Mouse (Mus musculus): ENCODE data around the gene Phyhd1.

The Phyhd1 gene

GRCm38 (mm10) chr2:30265767-30266253 lies at the start of gene Phyhd1:
Gene Phyhd1, plus strand, starts transcription at chr2:30266203.
- peak; percentile 79 for DNase-seq (ENCODE audit: low spot score)

- no peak for DNase-seq (ENCODE audit: low spot score)
Measured at GRCm38 (mm10) chr2:30216293-30216692, 49.7 kb upstream of the Phyhd1 start.

DNA sequence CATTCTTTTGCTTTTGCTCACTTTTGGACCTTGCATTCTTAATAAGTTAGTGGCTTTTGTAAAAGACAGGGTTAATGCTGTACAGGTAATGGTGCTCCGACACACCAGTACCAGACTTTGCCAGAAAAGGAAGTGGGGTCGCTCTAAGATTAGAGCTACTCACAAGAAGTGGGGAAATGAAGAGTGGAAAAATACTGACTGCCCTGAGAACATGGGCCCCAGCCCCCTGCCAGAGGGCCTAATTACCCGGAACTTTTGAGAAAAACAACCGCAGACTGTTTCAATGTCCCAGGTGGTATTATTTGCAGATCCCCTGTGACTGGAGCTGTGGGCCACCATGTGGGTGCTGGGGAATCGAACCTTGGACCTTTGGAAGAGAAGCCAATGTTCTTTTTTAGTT lies 30.4 kb upstream of the Phyhd1 start:
- no peak for DNase-seq (ENCODE audit: low spot score)

DNA sequence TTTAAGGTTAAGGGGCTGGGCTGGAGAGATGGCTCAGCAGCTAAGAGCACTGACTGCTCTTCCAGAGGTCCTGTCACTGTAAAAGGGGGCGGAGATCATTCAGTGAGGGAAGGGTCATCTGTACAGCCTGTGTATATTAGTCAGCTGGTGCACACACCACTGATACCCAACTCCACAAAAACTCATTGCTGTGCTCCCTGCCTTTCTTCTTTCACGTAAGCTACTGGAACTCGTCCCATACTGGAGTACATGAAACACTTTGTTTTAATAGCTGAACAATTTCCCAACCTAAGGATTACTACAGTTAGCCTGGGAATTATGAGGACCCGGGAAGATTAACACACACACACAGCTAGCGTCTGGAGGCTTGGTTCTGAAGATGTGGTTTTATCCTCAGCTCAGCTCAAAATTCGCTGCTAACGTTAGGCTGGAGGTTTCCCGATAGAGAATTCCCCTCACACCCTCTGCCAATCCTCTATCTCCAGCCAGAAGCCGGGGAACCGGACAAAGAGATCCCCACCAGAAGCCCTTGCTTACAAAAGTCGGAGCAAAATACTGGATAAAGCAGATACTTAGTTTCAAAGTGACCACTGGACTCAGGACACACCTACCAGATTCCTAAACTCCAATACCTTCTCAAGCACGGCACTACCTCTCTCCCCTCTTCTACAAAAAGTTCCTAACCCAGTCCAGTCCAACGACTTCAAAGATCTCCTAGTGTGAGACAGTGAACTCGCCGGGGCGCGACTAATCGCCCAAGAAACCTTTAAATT lies 29.4 kb upstream of the Phyhd1 start:
- DNase-seq (ENCODE audit: low spot score): no peak

- DNase-seq (ENCODE audit: low spot score): peak; percentile 99
Measured at GRCm38 (mm10) chr2:30237199-30237880, 28.7 kb upstream of the Phyhd1 start, which contains the start of gene Lrrc8a. Gene Lrrc8a, plus strand, starts transcription at chr2:30237715.

GRCm38 (mm10) chr2:30237881-30238280 lies 28.1 kb upstream of the Phyhd1 start:
- no peak for DNase-seq (ENCODE audit: low spot score)

- no peak for DNase-seq (ENCODE audit: low spot score)
Measured at GRCm38 (mm10) chr2:30238906-30239465, 27.0 kb upstream of the Phyhd1 start.

- DNase-seq (ENCODE audit: low spot score): peak; percentile 20
Measured at GRCm38 (mm10) chr2:30239777-30240176, 26.2 kb upstream of the Phyhd1 start.

- DNase-seq (ENCODE audit: low spot score): no peak
Measured at GRCm38 (mm10) chr2:30240267-30240666, 25.7 kb upstream of the Phyhd1 start, which contains the start of gene Gm28035. Gene Gm28035, plus strand, starts transcription at chr2:30240567.

DNA sequence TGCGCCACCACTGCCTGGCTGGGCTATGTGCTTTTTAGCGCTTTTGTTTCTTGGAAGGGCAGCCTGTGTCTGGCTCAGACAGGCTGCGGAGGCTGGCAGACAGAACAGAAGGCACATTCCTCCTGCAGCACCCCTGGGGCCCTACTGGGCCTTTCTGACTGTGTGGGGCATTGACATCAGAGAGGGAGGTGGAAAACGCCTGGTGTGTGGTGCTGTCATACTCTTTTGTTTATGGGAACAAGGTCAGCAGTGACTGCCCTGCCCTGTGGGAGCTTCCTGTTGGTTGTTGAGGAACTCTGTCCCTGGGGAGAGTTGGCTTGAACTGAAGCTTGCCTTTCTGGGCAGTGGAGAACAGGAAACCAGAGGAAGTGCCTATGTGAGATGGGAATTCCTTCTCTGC lies 23.5 kb upstream of the Phyhd1 start:
- peak; percentile 51 for DNase-seq (ENCODE audit: low spot score)

- no peak for DNase-seq (ENCODE audit: low spot score)
Measured at GRCm38 (mm10) chr2:30243391-30243790, 22.6 kb upstream of the Phyhd1 start.

- DNase-seq (ENCODE audit: low spot score): no peak
Measured at GRCm38 (mm10) chr2:30244595-30245178, 21.3 kb upstream of the Phyhd1 start.

- DNase-seq (ENCODE audit: low spot score): no peak
Measured at GRCm38 (mm10) chr2:30247036-30247435, 19.0 kb upstream of the Phyhd1 start.

GRCm38 (mm10) chr2:30247681-30248080 lies 18.3 kb upstream of the Phyhd1 start:
- DNase-seq (ENCODE audit: low spot score): no peak

DNA sequence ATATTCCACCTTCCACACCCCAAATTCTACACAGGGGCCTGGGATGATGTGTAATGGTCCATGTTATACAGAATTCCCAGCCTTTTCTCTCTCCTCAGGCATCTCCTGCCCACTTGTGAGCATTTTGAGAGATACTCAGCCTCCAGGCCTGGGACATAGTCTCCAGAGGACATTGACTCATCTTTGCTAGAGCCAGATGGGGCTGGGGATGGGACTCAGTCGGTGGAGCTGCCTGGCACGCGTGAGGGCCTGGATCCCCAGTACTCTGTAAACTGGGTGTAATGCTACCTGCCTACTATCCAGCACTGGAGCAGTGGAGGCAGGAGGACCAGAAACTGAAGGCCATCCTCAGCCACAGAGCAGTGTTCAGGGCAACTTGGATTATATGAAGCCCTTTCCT lies 16.8 kb upstream of the Phyhd1 start:
- DNase-seq (ENCODE audit: low spot score): no peak

DNA sequence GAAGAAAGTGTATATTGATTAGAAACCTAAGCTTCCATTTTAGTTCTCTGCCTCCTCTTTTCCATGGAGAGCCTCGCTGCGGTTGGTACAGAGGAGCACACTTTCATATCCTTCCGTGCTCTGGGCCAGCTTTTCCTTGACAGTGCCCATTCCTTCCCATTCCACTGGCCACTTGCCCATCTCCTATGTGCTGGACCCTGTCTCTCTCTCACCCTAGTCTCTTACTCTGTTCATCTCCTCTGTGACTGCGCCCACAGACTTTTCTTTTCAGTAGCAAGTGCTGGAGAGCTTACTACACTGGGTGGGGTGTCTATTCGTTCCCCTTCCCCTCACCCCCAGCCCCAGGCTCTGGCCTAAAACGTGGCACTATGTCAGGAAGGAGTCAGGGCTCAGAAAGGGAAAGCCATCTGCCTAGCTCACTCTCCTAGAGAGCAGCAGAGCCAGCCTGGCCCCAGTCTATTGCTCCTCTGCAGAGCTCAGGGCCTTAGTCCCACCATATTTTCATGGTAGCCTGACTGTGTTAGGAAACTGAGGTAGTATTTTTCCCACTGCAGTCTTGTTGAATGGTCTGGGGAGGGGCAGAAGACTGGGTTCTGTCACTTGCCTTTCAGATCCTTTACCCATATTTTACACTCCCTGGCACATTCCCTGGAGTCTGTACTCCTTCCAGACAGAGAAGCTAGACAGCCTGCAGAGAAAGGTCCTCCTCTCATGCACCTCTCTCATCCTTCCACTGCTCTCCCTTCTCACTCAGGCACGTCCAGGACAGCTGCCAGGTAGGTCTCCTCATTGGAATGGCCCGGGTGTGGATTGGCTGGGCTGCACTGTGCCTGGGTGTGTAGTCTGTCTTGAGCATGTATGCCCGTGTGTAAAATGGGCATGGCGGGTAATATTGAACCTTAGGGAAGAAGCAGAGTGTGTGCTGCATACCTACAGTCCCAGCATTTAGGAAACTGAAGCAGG lies 15.6 kb upstream of the Phyhd1 start:
- no peak for DNase-seq (ENCODE audit: low spot score)

DNA sequence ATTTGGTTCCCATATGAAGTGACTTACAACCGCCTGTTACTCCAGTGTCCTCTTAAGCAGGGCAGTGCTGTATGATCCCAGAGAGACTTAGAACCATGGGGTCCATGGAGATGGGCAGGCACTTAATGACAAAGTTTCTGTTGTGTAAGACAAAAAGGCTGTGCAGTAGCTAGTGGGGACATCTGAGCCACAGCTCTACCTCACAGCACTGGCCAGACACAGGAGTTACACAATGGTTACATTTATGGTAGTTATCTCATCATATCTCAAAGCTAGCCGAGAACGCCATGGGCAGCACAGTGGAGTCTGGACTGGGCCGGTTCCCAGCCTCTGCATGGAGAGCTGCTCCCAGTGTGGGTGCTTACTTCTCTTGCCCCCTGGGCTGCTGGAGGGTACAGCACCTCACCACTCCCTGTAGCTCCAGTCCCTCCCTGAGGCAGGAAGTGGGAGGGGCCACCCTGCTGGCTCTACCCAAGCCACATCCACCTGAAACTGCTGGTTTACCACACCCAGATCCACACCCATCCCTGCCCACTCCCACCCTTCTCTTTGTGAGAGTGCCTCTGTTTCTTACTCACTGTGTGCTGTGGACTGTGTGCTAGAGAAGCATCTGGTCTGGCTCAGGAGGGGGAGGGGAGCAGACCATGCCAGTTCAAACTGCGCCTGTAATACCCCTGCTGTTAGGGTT lies 14.4 kb upstream of the Phyhd1 start:
- DNase-seq (ENCODE audit: low spot score): no peak

GRCm38 (mm10) chr2:30252521-30252920 lies 13.5 kb upstream of the Phyhd1 start:
- no peak for DNase-seq (ENCODE audit: low spot score)

- no peak for DNase-seq (ENCODE audit: low spot score)
Measured at GRCm38 (mm10) chr2:30253809-30254208, 12.2 kb upstream of the Phyhd1 start.

GRCm38 (mm10) chr2:30255631-30256395 lies 10.2 kb upstream of the Phyhd1 start:
- no peak for DNase-seq (ENCODE audit: low spot score)
